Mouse (Mus musculus) kidney, embryonic 15.5 days (tissue): ENCODE measurements around the gene Cacna1d. TPM values are rescaled to one million over a fixed set of nuclear protein-coding genes. Genes with fewer than 3 reads are reported as not detected.

Experiments
- ATAC-seq: fragments of 200-750 bp; cut with Nextera tagmentation; replicated peaks from 2 replicates; pipeline ENCODE4 v1.8.0; 2017; ENCODE audit warnings: moderate TSS enrichment; ENCODE audit not compliant: low FRiP score
- H3K27ac ChIP-seq: fragments of 300-500 bp; sonication (generic); 2 replicates; pipeline ENCODE4 v1.5.1; 2015; ENCODE audit warnings: mild to moderate bottlenecking, inconsistent platforms
- H3K27me3 ChIP-seq: fragments of 300-500 bp; sonication (generic); 2 replicates; pipeline ENCODE4 v1.6.1; 2015; ENCODE audit warnings: inconsistent platforms
- H3K36me3 ChIP-seq: fragments of 300-500 bp; sonication (generic); 2 replicates; pipeline ENCODE4 v1.6.1; 2015; ENCODE audit warnings: inconsistent platforms
- H3K4me1 ChIP-seq: fragments of 300-500 bp; sonication (generic); 2 replicates; pipeline ENCODE4 v1.6.1; 2015; ENCODE audit warnings: inconsistent platforms
- H3K4me2 ChIP-seq: fragments of 300-500 bp; sonication (generic); 2 replicates; pipeline ENCODE4 v1.6.1; 2015; ENCODE audit warnings: moderate library complexity, mild to moderate bottlenecking, inconsistent platforms
- H3K4me3 ChIP-seq: fragments of 300-500 bp; sonication (generic); replicated peaks from 2 replicates; pipeline ENCODE4 v1.5.1; 2015; ENCODE audit warnings: mild to moderate bottlenecking, inconsistent platforms
- H3K9ac ChIP-seq: fragments of 300-500 bp; sonication (generic); 2 replicates; pipeline ENCODE4 v1.6.1; 2015; ENCODE audit warnings: mild to moderate bottlenecking, inconsistent platforms
- H3K9me3 ChIP-seq: fragments of 300-500 bp; sonication (generic); replicated peaks from 2 replicates; pipeline ENCODE4 v1.6.1; 2016; ENCODE audit warnings: inconsistent platforms
- WGBS: fragments of 180-500 bp; shearing (Covaris S2); methylation state at CpG from one replicate; pipeline ENCODE4 v1.1.7; 2015; ENCODE audit warnings: mixed read lengths; 5-methylcytosine and 5-hydroxymethylcytosine counted together
- polyA plus RNA-seq: library from polyadenylated mRNA; unstranded; fragments of >200 nt; fragmentation: Nextera tagmentation; extraction: Ambion mirVana; gene quantifications from 2 replicates; pipeline ENCODE4 v1.2.1, GENCODE M21; 2015

Cacna1d gene
- polyA plus RNA-seq, 1 experiment from 2014 or later: 3.3 TPM

- ATAC-seq: no peak
- no peak overlapping the region for H3K4me2 ChIP-seq
- 96% methylated on average over 6 of the region's 6 CpGs for WGBS
- no peak overlapping the region for H3K4me3 ChIP-seq
- no peak overlapping the region for H3K9ac ChIP-seq
- no peak overlapping the region for H3K27ac ChIP-seq
- no peaks in the 10 kb centered on the region for H3K27me3 ChIP-seq
- H3K9me3 ChIP-seq: no peaks in the 10 kb centered on the region
- peaks cover 88% of the 10 kb centered on the region for H3K36me3 ChIP-seq
- no peaks in the 10 kb centered on the region for H3K4me1 ChIP-seq
Measured at GRCm38 (mm10) chr14:30510214-30510763, 19.0 kb upstream of the Cacna1d start.

GRCm38 (mm10) chr14:30504990-30505389 is 13.7 kb upstream of the Cacna1d start:
- Histone ChIP-seq H3K27me3 (no peaks in the 10 kb centered on the region), H3K27ac (no peak overlapping the region), H3K9ac (no peak overlapping the region), H3K4me1 (no peaks in the 10 kb centered on the region), H3K4me3 (no peak overlapping the region), H3K4me2 (no peak overlapping the region), H3K36me3 (peaks cover 83% of the 10 kb centered on the region), H3K9me3 (no peaks in the 10 kb centered on the region)
- no peak for ATAC-seq
- WGBS: 90% methylated on average over 5 of the region's 5 CpGs

- no peak for ATAC-seq
- no peaks in the 10 kb centered on the region for H3K27me3 ChIP-seq
- no peak overlapping the region for H3K4me2 ChIP-seq
- H3K4me3 ChIP-seq: no peak overlapping the region
- H3K36me3 ChIP-seq: peaks cover 83% of the 10 kb centered on the region
- H3K27ac ChIP-seq: no peak overlapping the region
- no peaks in the 10 kb centered on the region for H3K9me3 ChIP-seq
- no peak overlapping the region for H3K9ac ChIP-seq
- H3K4me1 ChIP-seq: no peaks in the 10 kb centered on the region
- WGBS: 90% methylated on average over 2 of the region's 2 CpGs
Measured at GRCm38 (mm10) chr14:30498202-30498601, 6.9 kb upstream of the Cacna1d start.

GRCm38 (mm10) chr14:30494998-30495397 is 3.7 kb upstream of the Cacna1d start:
- H3K27ac ChIP-seq: no peak overlapping the region
- H3K4me2 ChIP-seq: no peak overlapping the region
- 85% methylated on average over 6 of the region's 6 CpGs for WGBS
- peaks cover 82% of the 10 kb centered on the region for H3K36me3 ChIP-seq
- no peaks in the 10 kb centered on the region for H3K27me3 ChIP-seq
- no peak for ATAC-seq
- H3K9me3 ChIP-seq: no peaks in the 10 kb centered on the region
- H3K4me3 ChIP-seq: no peak overlapping the region
- no peaks in the 10 kb centered on the region for H3K4me1 ChIP-seq
- H3K9ac ChIP-seq: no peak overlapping the region

- no peak overlapping the region for H3K4me2 ChIP-seq
- ATAC-seq: no peak
Measured at GRCm38 (mm10) chr14:30493276-30493675, 2.0 kb upstream of the Cacna1d start.

GRCm38 (mm10) chr14:30479361-30479948 is 11.8 kb downstream of the Cacna1d start, which contains the start of gene Dcp1a:
Gene Dcp1a, plus strand, starts transcription at chr14:30479535.
- peak; percentile 99 for ATAC-seq
- H3K27ac ChIP-seq: peak within 1 kb of the TSS; percentile 90
- under 1% methylated on average over 39 of the region's 39 CpGs for WGBS
- no peaks in the 10 kb centered on the region for H3K27me3 ChIP-seq
- no peaks in the 10 kb centered on the region for H3K9me3 ChIP-seq
- peaks cover 16% of the 10 kb centered on the region for H3K4me1 ChIP-seq
- peak within 1 kb of the TSS; percentile 90 for H3K4me3 ChIP-seq
- peak within 1 kb of the TSS; percentile 73 for H3K4me2 ChIP-seq
- H3K36me3 ChIP-seq: peaks cover 26% of the 10 kb centered on the region
- H3K9ac ChIP-seq: peak within 1 kb of the TSS; percentile 93

More at GRCm38 (mm10) chr14:30493276-30493675, 2.0 kb upstream of the Cacna1d start:
- 75% methylated on average over 1 of the region's 1 CpGs for WGBS
- Histone ChIP-seq H3K36me3 (peaks cover 80% of the 10 kb centered on the region), H3K4me3 (no peak overlapping the region), H3K27me3 (no peaks in the 10 kb centered on the region), H3K4me1 (no peaks in the 10 kb centered on the region), H3K9ac (no peak overlapping the region), H3K27ac (no peak overlapping the region), H3K9me3 (no peaks in the 10 kb centered on the region)

- H3K4me1 ChIP-seq: peaks cover 7% of the 10 kb centered on the region; the same call in 1 of the 2 replicates
- H3K27ac ChIP-seq: no peak overlapping the region
- H3K27me3 ChIP-seq: no peaks in the 10 kb centered on the region
- no peaks in the 10 kb centered on the region for H3K9me3 ChIP-seq
- ATAC-seq: no peak
- WGBS: 47% methylated on average over 6 of the region's 6 CpGs
- H3K9ac ChIP-seq: no peak overlapping the region
- no peak overlapping the region for H3K4me2 ChIP-seq
- no peak overlapping the region for H3K4me3 ChIP-seq
- no peaks in the 10 kb centered on the region for H3K36me3 ChIP-seq
Measured at GRCm38 (mm10) chr14:30474416-30474815, 16.8 kb downstream of the Cacna1d start.

GRCm38 (mm10) chr14:30473605-30474004 is 17.6 kb downstream of the Cacna1d start:
- Histone ChIP-seq H3K9ac (no peak overlapping the region), H3K36me3 (no peaks in the 10 kb centered on the region), H3K9me3 (no peaks in the 10 kb centered on the region), H3K27me3 (no peaks in the 10 kb centered on the region), H3K4me1 (peaks cover 5% of the 10 kb centered on the region; the same call in 1 of the 2 replicates), H3K4me3 (no peak overlapping the region), H3K27ac (no peak overlapping the region), H3K4me2 (no peak overlapping the region)
- no peak for ATAC-seq
- 63% methylated on average over 5 of the region's 5 CpGs for WGBS

GRCm38 (mm10) chr14:30463312-30463711 is 27.9 kb downstream of the Cacna1d start:
- WGBS: 78% methylated on average over 4 of the region's 4 CpGs
- Histone ChIP-seq H3K4me1 (peaks cover 3% of the 10 kb centered on the region), H3K27ac (no peak overlapping the region), H3K9ac (no peak overlapping the region), H3K4me2 (no peak overlapping the region), H3K27me3 (peaks cover 10% of the 10 kb centered on the region; the same call in 1 of the 2 replicates), H3K9me3 (no peaks in the 10 kb centered on the region), H3K36me3 (no peaks in the 10 kb centered on the region), H3K4me3 (no peak overlapping the region)
- ATAC-seq: no peak

- 6% methylated on average over 14 of the region's 14 CpGs for WGBS
- no peak for ATAC-seq
- peak overlapping the region; percentile 30; the same call in 1 of the 2 replicates for H3K4me2 ChIP-seq
- no peaks in the 10 kb centered on the region for H3K9me3 ChIP-seq
- no peaks in the 10 kb centered on the region for H3K36me3 ChIP-seq
- H3K9ac ChIP-seq: no peak overlapping the region
- H3K27me3 ChIP-seq: peaks cover 10% of the 10 kb centered on the region; the same call in 1 of the 2 replicates
- H3K27ac ChIP-seq: no peak overlapping the region
- no peak overlapping the region for H3K4me3 ChIP-seq
- peaks cover 19% of the 10 kb centered on the region for H3K4me1 ChIP-seq
Measured at GRCm38 (mm10) chr14:30459891-30460523, 31.2 kb downstream of the Cacna1d start.

- H3K4me3 ChIP-seq: no peak overlapping the region
- WGBS: 59% methylated on average over 3 of the region's 3 CpGs
- H3K27ac ChIP-seq: no peak overlapping the region
- H3K9ac ChIP-seq: no peak overlapping the region
- no peak overlapping the region for H3K4me2 ChIP-seq
- no peaks in the 10 kb centered on the region for H3K36me3 ChIP-seq
- no peaks in the 10 kb centered on the region for H3K9me3 ChIP-seq
- H3K27me3 ChIP-seq: peaks cover 10% of the 10 kb centered on the region; the same call in 1 of the 2 replicates
- ATAC-seq: no peak
- peaks cover 19% of the 10 kb centered on the region for H3K4me1 ChIP-seq
Measured at GRCm38 (mm10) chr14:30458820-30459219, 32.4 kb downstream of the Cacna1d start.

GRCm38 (mm10) chr14:30457897-30458296 is 33.4 kb downstream of the Cacna1d start:
- Histone ChIP-seq H3K27me3 (peaks cover 10% of the 10 kb centered on the region; the same call in 1 of the 2 replicates), H3K9me3 (no peaks in the 10 kb centered on the region), H3K9ac (no peak overlapping the region), H3K27ac (no peak overlapping the region), H3K4me1 (peaks cover 19% of the 10 kb centered on the region), H3K36me3 (no peaks in the 10 kb centered on the region), H3K4me3 (no peak overlapping the region), H3K4me2 (no peak overlapping the region)
- no peak for ATAC-seq
- 13% methylated on average over 2 of the region's 2 CpGs for WGBS
